Mouse (Mus musculus) small intestine, adult 2 months (tissue): ENCODE measurements around the gene Abcb8.

Source experiments
- CTCF ChIP-seq: fragments of 200-500 bp; IDR thresholded peaks from 2 replicates; pipeline ENCODE4 v1.5.1; 2012; ENCODE audit warnings: low read depth, mild to moderate bottlenecking, control low read depth, inconsistent platforms, low read length, moderate library complexity, mixed read lengths; ENCODE audit not compliant: insufficient replicate concordance, insufficient read length; ENCODE audit errors: extremely low read depth
- POLR2A ChIP-seq: fragments of 200-500 bp; IDR thresholded peaks from 2 replicates; pipeline ENCODE4 v1.6.1; 2012; ENCODE audit warnings: low read depth, mild to moderate bottlenecking, control low read depth, inconsistent platforms, low read length, moderate library complexity

DNA sequence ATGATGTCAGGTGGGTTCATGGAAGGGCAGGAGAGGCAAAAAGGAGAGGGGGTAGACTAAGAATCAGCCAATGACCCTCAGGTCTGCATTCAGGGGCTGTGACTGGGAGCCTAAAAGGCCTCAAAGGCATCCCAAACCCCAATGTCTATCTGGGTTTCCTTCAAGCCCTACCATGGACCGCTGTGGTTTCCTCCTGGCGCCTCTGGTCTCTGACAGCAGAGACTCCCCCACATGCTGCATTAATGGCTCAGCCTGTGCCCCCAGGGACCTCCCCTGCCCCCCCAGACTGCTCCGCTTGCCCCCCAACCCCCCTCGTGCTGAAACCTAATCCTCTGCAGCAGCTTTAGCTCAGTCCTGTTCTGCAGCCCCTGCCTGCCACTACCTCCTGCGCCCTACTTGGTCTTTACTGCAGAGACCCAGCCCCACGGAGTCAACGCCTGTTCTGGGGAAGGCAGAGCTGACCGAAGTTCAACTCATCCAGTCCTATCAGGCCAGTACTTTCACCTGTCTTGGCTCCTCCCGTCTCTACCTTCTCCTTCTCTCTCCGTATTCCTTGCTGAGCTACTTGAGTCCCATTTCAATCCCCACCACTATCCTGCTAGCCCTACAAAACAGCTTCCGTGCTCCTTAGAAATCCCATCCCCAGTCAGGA lies 19.7 kb downstream of the Abcb8 start, which contains the start of gene Asic3:
- TF ChIP-seq CTCF (no peak), POLR2A (no peak)
